Mouse (Mus musculus) frontal cortex, postnatal 25 days (tissue): ENCODE measurements at regions not wholly inside any gene's neighbourhood (a gene's known extent, or its start where the extent isn't known, plus 50 kb on each side); places are given as distances from the start of the nearest gene placed in this dataset.

ENCODE experiments used
- DNase-seq, 2 experiments: peaks; one replicate each; pipeline ENCODE4 v3.0.0; 2022; ENCODE audit warnings: low spot score in 2 of 2

DNA sequence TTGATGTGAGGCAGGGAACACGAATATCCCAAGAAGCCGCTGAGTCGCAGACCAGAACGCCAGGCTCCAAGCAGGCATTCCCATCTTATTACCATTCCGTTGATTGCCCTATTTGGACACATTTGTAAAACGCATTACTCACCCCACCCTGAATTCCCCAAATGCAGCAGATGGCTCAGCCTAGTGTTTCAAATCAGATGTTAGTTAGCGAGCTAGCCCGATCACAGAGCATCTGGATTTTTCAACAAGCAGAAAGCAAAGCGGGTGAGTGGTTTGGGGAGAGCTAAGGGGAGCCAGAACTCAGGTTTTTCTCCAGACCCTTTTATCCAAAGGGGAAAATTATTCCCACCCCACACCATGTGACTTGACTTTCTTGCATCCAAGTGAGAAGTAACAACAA lies 273.2 kb downstream of the Rwdd3 start:
- no peak for DNase-seq

DNA sequence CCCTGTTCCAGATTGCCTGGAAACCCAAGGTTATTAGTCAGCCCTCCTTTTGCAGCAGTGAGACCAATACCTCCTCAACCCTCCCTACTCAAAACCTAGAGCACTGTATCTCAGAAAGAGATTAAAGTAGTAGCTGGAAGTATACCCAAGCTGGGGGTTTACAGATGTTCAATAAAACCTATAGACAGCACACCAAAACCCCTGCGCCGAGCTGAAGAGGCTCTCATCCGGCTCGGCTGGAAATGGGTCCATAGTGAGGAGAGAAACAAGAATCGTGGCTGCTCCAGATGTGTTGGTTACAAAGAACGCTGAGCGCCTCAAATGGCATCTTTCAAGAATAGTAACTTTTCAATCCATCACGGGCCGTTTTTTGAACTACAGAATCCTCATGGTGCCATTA lies 273.7 kb downstream of the Rwdd3 start:
- no peak for DNase-seq

DNA sequence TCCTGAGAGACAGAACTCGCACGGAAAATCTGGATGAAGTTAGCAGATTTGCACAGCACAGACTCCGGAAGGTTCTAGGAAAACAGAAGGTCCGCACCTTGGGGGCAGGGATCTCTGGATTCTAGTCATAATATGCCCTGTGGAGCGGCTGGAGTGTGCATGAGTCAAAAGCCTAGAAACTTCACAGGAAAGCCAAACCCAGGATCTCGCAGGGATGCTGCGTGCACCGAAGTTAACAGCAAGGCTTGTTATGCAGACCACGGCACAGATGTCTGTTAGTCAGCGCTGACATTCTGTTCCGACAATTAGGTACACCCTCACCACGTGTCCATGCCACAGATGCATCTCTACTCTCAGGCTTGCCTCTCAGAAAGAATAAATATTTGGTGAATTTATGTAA lies 274.3 kb downstream of the Rwdd3 start:
- no peak for DNase-seq

DNA sequence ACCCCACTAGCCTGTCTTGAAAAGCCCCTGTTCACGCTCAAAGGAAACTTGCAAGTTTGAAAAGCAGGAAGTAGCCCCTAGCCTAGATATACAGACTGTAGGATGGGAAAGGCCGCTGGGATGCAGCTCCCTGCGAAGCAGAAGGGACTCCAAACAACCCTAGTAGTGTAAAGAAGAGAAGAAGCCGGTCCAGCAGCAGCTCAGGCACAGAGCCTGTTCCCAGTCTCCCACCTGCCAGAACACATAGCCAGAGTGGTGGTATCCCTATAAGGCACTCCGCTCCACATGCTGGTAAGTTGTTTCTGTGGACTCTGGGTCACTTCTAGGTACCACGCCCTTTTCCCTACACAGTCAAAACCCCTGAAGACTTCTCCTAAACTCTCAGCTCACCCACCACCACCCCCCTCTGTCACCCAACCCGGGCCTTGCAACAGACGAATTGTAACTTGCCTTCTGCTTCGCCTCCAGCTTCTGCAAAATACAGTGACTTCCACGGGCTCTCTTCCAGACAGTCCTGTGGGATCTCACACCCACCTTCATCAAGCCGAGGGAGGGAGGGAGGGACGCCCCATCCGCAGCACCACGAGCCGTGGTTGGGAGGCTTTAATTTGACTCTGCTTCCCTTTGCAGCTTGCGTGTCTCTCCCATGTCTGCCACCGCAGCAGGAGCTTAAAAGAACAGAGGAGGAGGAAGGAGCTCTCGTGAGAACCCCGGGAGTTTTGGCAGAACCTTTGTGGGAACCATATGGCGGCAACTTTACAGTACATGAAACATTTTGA lies 285.2 kb downstream of the Rwdd3 start:
- DNase-seq = peak; percentile 23 to 45

- no peak for DNase-seq
Measured at GRCm38 (mm10) chr3:120885401-120885800, 286.1 kb downstream of the Rwdd3 start.

DNA sequence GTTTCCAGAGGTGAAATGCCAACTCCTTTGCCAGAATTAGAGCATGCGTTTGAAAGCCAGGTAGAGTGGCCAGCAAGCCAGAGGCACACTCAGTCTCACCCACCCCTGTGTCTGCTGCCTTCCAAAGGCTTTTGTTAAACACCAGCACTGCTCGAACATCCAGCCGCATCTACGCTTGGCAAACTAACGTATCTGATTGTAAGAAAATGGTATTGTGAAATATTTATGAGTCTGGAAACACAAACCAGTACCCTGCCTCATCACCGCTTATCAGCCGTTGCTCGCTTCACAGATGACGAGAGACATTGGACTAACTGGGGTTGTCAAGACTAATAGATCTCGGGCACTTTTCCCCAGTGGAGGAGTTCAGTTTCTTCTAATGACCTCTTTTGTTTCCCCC lies 287.3 kb downstream of the Rwdd3 start:
- DNase-seq = no peak

- DNase-seq = no peak
Measured at GRCm38 (mm10) chr3:120883650-120884049, 287.8 kb downstream of the Rwdd3 start.

DNA sequence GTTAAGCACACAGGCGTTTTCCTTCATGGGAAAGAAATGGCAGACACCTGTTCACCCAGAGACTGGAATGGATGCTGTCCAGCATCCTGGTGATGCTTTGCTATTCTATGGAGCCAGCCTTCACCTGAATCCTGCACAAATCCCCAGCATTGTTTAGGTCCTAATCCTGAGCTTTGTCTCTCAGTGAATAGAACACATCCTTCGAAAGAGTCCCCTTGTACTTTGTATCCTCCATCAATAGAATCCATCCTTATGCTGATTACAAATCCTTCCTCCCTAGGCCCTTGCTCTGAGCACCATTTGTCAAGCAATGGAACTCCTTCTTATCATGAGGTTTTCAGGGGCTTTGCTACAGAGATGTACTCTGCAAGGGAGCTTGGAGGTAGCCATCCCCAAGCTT lies 292.1 kb downstream of the Rwdd3 start:
- no peak for DNase-seq

DNA sequence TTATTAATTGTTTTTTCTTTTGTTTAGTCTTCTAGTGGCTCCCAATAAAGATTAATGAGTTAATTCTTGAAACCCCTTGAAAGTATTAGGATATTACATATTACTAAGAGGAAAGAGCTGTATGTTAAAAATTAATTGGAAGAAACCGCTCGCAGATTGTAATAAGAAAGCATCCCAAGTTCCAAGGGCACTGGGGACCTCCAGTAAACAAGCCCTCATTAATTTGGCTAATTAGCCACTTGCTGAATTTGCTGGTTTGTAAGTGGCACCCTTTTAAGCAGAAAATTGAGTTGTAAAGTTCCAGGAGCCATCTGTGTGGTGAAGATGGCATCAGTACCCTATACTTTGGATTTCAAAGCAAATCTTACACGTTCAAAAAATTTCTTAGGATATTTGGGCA lies 295.8 kb downstream of the Rwdd3 start:
- no peak for DNase-seq

- DNase-seq = no peak
Measured at GRCm38 (mm10) chr3:120865036-120865435, 306.5 kb downstream of the Rwdd3 start.

DNA sequence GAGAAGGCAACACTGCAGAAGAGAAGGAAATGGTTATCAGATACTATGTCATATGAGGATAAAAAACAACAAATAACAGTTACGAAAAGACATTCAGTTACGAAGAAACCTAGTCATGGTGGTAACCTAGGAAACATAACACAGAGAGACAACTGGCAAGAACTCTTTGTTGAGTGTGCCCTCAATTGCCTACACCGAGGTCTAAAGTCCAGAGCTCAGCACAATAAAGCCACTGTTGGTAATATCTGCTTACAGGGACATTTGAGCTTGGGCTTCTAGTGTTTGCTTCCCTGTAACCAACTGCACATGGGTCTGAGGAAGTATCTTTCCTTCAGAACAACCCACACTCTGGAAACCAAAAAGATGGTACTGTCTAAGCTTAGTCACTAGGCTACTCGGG lies 309.9 kb downstream of the Rwdd3 start:
- no peak for DNase-seq

DNA sequence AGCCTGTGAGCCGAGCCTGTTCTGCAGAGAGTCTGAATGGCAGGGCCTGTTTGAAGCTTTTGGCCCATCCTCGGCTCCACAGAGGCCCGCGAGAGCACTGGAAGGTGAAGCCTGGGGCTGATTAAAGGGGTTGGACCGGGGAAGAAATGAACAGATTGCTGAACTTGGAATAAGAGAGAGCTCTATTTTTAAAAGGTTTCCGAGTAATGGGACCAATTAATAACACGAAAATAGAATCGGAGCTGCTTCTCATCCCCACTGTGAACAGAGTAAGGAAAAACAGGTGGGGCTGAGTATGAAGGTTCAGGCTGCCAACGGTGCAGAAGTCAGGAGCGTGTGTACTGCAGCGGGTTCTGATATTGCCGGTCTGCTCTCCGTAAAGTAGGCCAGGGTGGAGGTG lies 313.2 kb downstream of the Rwdd3 start:
- DNase-seq = no peak

DNA sequence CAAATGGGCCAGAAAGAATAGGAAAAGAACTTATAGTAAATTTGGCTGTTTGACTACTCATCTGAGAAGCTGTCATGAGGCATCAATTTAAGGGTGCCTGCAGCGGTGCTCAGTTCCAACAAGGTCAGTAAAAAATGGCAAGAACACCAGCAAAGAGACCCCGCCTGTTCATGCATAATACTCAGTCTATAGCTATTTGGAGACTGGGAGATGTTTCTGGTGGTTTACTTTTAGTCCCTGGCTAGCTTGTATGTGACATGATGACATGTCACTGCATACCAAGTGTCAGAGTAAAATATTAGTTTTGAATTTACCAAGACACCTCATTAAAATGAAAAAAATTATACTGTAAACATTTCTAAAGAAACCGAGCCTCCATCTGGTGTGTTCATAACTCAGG lies 317.2 kb downstream of the Rwdd3 start:
- DNase-seq = no peak

- no peak for DNase-seq
Measured at GRCm38 (mm10) chr3:120843623-120844022, 327.9 kb downstream of the Rwdd3 start.

GRCm38 (mm10) chr3:120823536-120823935 lies 348.0 kb downstream of the Rwdd3 start:
- no peak for DNase-seq

DNA sequence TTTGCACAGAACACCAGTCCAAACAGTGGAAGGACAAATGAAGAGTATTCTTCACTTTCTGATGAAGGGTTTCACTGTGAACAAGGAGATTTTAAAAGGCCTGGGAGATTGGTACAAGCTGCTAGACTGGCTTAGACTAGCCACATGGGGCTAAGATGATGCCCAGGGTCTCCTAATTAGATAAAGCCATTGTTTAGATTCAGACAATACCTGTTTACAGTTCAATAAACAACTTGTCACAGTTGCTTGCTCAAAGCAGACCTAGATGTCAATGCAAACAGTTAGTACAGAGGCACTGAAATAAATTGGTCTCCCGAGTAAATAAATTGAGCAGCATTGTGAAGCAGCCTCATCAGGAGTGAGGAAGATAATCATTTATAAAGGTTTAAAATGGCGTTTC lies 359.6 kb downstream of the Rwdd3 start:
- DNase-seq = no peak

GRCm38 (mm10) chr3:120810527-120810926 lies 361.0 kb downstream of the Rwdd3 start:
- no peak for DNase-seq

DNA sequence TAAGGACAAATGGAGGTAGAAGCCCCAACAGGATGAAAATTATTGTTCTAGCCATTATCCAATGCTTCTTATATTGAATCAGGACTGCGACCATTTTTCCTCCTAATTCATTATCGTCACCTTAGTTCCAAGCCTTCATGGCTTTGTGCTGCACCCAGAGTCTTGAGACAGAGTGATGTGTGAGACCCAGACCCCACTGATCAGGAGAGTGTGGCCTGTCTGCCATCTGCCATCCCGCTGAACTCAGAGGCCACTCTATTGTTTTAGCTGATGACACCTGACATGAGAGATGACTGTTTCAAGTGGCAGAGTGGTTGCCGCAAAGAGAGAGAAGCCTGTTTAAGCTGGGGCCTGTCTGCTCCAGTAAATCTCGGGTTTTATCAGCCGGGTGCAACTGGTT lies 361.4 kb downstream of the Rwdd3 start:
- DNase-seq = no peak

- peak; percentile 23 to 32 for DNase-seq
Measured at GRCm38 (mm10) chr3:120786659-120787058, 384.8 kb downstream of the Rwdd3 start.

GRCm38 (mm10) chr3:120781486-120781885 lies 390.0 kb downstream of the Rwdd3 start:
- DNase-seq = no peak

DNA sequence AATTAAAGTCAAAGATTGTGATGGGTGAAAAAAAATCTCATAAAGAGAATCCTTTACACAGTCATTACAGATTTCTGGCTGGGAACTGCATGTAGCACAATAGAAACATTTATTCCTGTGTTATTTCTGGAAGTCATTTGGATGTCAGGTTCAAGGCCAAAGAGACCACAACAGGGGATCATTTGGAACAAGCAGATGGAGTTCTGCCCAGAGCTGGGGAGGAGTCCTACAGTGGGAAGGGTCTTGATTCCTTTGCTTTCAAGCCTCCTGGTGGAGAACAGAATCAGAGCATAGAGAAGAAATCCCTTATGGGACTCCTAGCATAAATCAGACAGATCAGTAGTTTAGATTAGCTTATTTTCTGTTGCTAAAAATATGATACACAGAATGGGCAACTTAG lies 392.4 kb downstream of the Rwdd3 start:
- DNase-seq = no peak

GRCm38 (mm10) chr3:120774951-120775350 lies 396.5 kb downstream of the Rwdd3 start:
- no peak for DNase-seq

DNA sequence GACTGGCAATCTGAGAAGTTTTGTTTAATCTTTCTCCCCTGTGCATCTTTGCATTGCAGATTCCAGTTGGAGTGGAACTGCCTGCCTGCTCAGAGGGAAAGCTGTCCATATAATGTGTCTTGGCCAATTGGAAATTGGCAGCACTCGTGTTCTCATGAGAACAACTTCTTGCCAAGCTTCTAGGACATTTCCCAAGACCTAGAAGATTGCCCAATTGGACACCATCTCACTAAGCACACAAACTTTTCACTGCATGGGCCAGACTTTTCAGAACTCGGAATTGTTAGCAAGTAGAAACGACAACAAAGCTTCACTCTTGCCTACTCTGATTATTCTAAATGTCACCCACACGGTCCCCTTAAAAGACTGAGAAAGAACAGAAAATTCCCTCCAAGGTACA lies 409.8 kb downstream of the Rwdd3 start:
- no peak for DNase-seq

- DNase-seq = no peak
Measured at GRCm38 (mm10) chr3:120761223-120761622, 410.3 kb downstream of the Rwdd3 start.
